7 mouse cellular contexts compared by ENCODE assay signal in the genomic region with DNA sequence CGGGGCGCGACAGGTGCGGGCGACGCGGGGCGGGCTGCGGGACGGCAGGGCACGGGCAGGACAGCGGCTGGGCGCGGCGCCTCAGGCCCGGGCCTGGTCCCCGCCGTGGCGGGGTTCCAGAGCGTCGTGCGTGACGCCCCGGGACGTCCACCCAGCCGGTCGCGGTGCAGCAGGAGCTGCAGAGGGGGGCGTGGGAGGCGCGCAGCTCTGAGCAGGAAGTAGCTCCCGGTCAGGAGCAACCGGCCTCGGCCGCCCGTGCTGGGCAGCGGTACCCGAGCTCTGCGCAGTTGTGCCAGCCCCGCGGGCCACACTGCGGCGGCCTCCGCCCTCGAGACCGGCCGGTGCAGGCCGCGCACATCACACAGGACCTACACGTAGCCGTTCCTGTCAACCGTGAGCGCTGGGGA. TPM values are rescaled to one million over a fixed set of nuclear protein-coding genes. Genes with fewer than 3 reads are reported as not detected.
DNase-seq lines count a peak whose midpoint lies in the region; ATAC-seq and TF ChIP-seq lines count a peak whose summit lies in the region.

No protein-coding gene starts in this region.

- TF ChIP-seq CTCF in bone marrow macrophage, adult 2 months (IDR thresholded peaks at IDR 0.05; ENCODE audit: low read depth, low read length) = no peak
- peak; percentile 15; the same call in 1 of the 2 replicates for TF ChIP-seq CTCF in lung, postnatal 0 days (IDR thresholded peaks at IDR 0.05)

- no peaks in the 10 kb centered on the region for H3K27me3 ChIP-seq in lung, postnatal 0 days (replicated peaks; ENCODE audit: insufficient read depth, low read length)

- peak overlapping the region; percentile 52 for H3K27ac ChIP-seq in bone marrow macrophage, adult 2 months (ENCODE audit: insufficient read depth, low read depth, low read length)
- H3K27ac ChIP-seq in lung, postnatal 0 days (ENCODE audit: low read length) = peak overlapping the region; percentile 92

- no peak for TF ChIP-seq EP300 in lung, postnatal 0 days (IDR thresholded peaks at IDR 0.05)

- under 1% methylated on average over 45 of the region's 53 CpGs for WGBS in lung, postnatal 0 days

- peak overlapping the region; percentile 81 for H3K4me2 ChIP-seq in lung, postnatal 0 days (replicated peaks; ENCODE audit: low read depth, low read length)

- no peaks in the 10 kb centered on the region for H3K9me3 ChIP-seq in lung, postnatal 0 days (ENCODE audit: low read length)

- peak overlapping the region; percentile 98 for H3K4me3 ChIP-seq in bone marrow macrophage, adult 2 months (ENCODE audit: insufficient read depth, low read length)
- peak overlapping the region; percentile 95 for H3K4me3 ChIP-seq in lung, postnatal 0 days (ENCODE audit: low read depth, low read length)

- H3K9ac ChIP-seq in lung, postnatal 0 days (replicated peaks; ENCODE audit: low read depth) = peak overlapping the region; percentile 75

- no peak for TF ChIP-seq POLR2A in bone marrow macrophage, adult 2 months (IDR thresholded peaks at IDR 0.05; ENCODE audit: borderline replicate concordance, low read depth, low read length)

- ATAC-seq in lung, postnatal 0 days = peak; percentile 88

- peak; percentile 19 to 21 for DNase-seq in thymus, adult 18-20 months
- no peak for DNase-seq in thymus, postnatal 14 days
- peak; percentile 19 to 40 for DNase-seq in frontal cortex, postnatal 14 days (ENCODE audit: low spot score in 2 of 2)
- peak; percentile 84 for DNase-seq in kidney, postnatal 14 days
- DNase-seq in lung, postnatal 0 days (ENCODE audit: low spot score) = peak; percentile 79
- DNase-seq in skeletal muscle tissue, adult 2 months (ENCODE audit: low read depth, low spot score) = peak; percentile 36

- no peaks in the 10 kb centered on the region for H3K36me3 ChIP-seq in lung, postnatal 0 days (ENCODE audit: insufficient read depth, low read length)

- H3K4me1 ChIP-seq in bone marrow macrophage, adult 2 months (ENCODE audit: control insufficient read depth, insufficient read depth, low read length) = peaks cover 19% of the 10 kb centered on the region
- H3K4me1 ChIP-seq in lung, postnatal 0 days (ENCODE audit: insufficient read depth, low read depth, low read length) = peaks cover 13% of the 10 kb centered on the region; the same call in 1 of the 2 replicates

RNA-seq across cellular contexts. Expression of gene Tdrd7, which starts 7.3 kb away (rescaled TPM):
- polyA plus RNA-seq in bone marrow macrophage, adult 2 months (2012; ENCODE audit: insufficient read depth, insufficient read length, missing spikeins) = 44.1 and 52.8 TPM in 2 replicates
- 28.9 and 30.7 TPM in 2 replicates for polyA plus RNA-seq in lung, postnatal 0 days (2015; fragmentation: Nextera tagmentation; extraction: Ambion mirVana)
